Mouse (Mus musculus): Measurements from ENCODE around the gene P4ha2. TPM values are rescaled to one million over a fixed set of nuclear protein-coding genes. Genes with fewer than 3 reads are reported as not detected.
A peak's percentile ranks its signal among the peaks of the same experiment; 100 is the strongest.

Gene P4ha2
- polyA plus RNA-seq, 1 experiment = 16.6 TPM

- no peaks in the 10 kb centered on the region for H3K9me3 ChIP-seq (replicated peaks; ENCODE audit: control insufficient read depth, insufficient read depth, low read length, poor library complexity, severe bottlenecking)
- no peaks in the 10 kb centered on the region for H3K4me1 ChIP-seq (ENCODE audit: control insufficient read depth, insufficient read depth, low read length)
- H3K27ac ChIP-seq (ENCODE audit: insufficient read depth, low read length) = no peak overlapping the region
Measured at GRCm38 (mm10) chr11:54093000-54093399, 6.9 kb upstream of the P4ha2 start.

GRCm38 (mm10) chr11:54100692-54101591 lies 1.0 kb downstream of the P4ha2 start:
- no peaks in the 10 kb centered on the region for H3K9me3 ChIP-seq (replicated peaks; ENCODE audit: control insufficient read depth, insufficient read depth, low read length, poor library complexity, severe bottlenecking)
- H3K4me3 ChIP-seq (ENCODE audit: low read depth, low read length) = peak overlapping the region; percentile 73
- no peaks in the 10 kb centered on the region for H3K36me3 ChIP-seq (ENCODE audit: control insufficient read depth, insufficient read depth, low read length, poor library complexity, severe bottlenecking)
- TF ChIP-seq CTCF (IDR thresholded peaks at IDR 0.05; ENCODE audit: low read depth, low read length) = no peak
- no peak for TF ChIP-seq POLR2A (IDR thresholded peaks at IDR 0.05; ENCODE audit: insufficient read depth, low read length)
- no peak for TF ChIP-seq EP300 (IDR thresholded peaks at IDR 0.05; ENCODE audit: insufficient read depth, low read depth, low read length)
- H3K4me1 ChIP-seq (ENCODE audit: control insufficient read depth, insufficient read depth, low read length) = no peaks in the 10 kb centered on the region
- H3K9ac ChIP-seq (ENCODE audit: low read depth, poor library complexity, severe bottlenecking) = peak overlapping the region; percentile 85
- H3K27ac ChIP-seq (ENCODE audit: insufficient read depth, low read length) = no peak overlapping the region
- H3K27me3 ChIP-seq (ENCODE audit: control insufficient read depth, insufficient read depth, low read length, poor library complexity, severe bottlenecking) = peaks cover 6% of the 10 kb centered on the region

More at GRCm38 (mm10) chr11:54093000-54093399, 6.9 kb upstream of the P4ha2 start:
- Histone ChIP-seq H3K27me3 (ENCODE audit: control insufficient read depth, insufficient read depth, low read length, poor library complexity, severe bottlenecking) (no peaks in the 10 kb centered on the region), H3K36me3 (ENCODE audit: control insufficient read depth, insufficient read depth, low read length, poor library complexity, severe bottlenecking) (no peaks in the 10 kb centered on the region), H3K4me3 (ENCODE audit: low read depth, low read length) (no peak overlapping the region), H3K9ac (ENCODE audit: low read depth, poor library complexity, severe bottlenecking) (no peak overlapping the region)
- TF ChIP-seq EP300 (IDR thresholded peaks at IDR 0.05; ENCODE audit: insufficient read depth, low read depth, low read length) = no peak
- peak; percentile 78 for TF ChIP-seq CTCF (IDR thresholded peaks at IDR 0.05; ENCODE audit: low read depth, low read length)

- H3K36me3 ChIP-seq (ENCODE audit: control insufficient read depth, insufficient read depth, low read length, poor library complexity, severe bottlenecking) = no peaks in the 10 kb centered on the region
- no peak for TF ChIP-seq CTCF (IDR thresholded peaks at IDR 0.05; ENCODE audit: low read depth, low read length)
- TF ChIP-seq EP300 (IDR thresholded peaks at IDR 0.05; ENCODE audit: insufficient read depth, low read depth, low read length) = no peak
- TF ChIP-seq POLR2A (IDR thresholded peaks at IDR 0.05; ENCODE audit: insufficient read depth, low read length) = no peak
- H3K9me3 ChIP-seq (replicated peaks; ENCODE audit: control insufficient read depth, insufficient read depth, low read length, poor library complexity, severe bottlenecking) = no peaks in the 10 kb centered on the region
Measured at GRCm38 (mm10) chr11:54101701-54102100, 1.8 kb downstream of the P4ha2 start.

GRCm38 (mm10) chr11:54102706-54103449 lies 3.0 kb downstream of the P4ha2 start:
- Histone ChIP-seq H3K9me3 (replicated peaks; ENCODE audit: control insufficient read depth, insufficient read depth, low read length, poor library complexity, severe bottlenecking) (no peaks in the 10 kb centered on the region), H3K9ac (ENCODE audit: low read depth, poor library complexity, severe bottlenecking) (no peak overlapping the region), H3K27ac (ENCODE audit: insufficient read depth, low read length) (no peak overlapping the region), H3K4me3 (ENCODE audit: low read depth, low read length) (no peak overlapping the region), H3K36me3 (ENCODE audit: control insufficient read depth, insufficient read depth, low read length, poor library complexity, severe bottlenecking) (no peaks in the 10 kb centered on the region), H3K27me3 (ENCODE audit: control insufficient read depth, insufficient read depth, low read length, poor library complexity, severe bottlenecking) (peaks cover 6% of the 10 kb centered on the region), H3K4me1 (ENCODE audit: control insufficient read depth, insufficient read depth, low read length) (no peaks in the 10 kb centered on the region)
- TF ChIP-seq POLR2A (IDR thresholded peaks at IDR 0.05; ENCODE audit: insufficient read depth, low read length) (no peak), CTCF (IDR thresholded peaks at IDR 0.05; ENCODE audit: low read depth, low read length) (no peak), EP300 (IDR thresholded peaks at IDR 0.05; ENCODE audit: insufficient read depth, low read depth, low read length) (no peak)

More at GRCm38 (mm10) chr11:54101701-54102100, 1.8 kb downstream of the P4ha2 start:
- no peak overlapping the region for H3K27ac ChIP-seq (ENCODE audit: insufficient read depth, low read length)
- H3K9ac ChIP-seq (ENCODE audit: low read depth, poor library complexity, severe bottlenecking) = no peak overlapping the region
- H3K4me3 ChIP-seq (ENCODE audit: low read depth, low read length) = peak overlapping the region; percentile 73
- H3K27me3 ChIP-seq (ENCODE audit: control insufficient read depth, insufficient read depth, low read length, poor library complexity, severe bottlenecking) = peaks cover 6% of the 10 kb centered on the region
- H3K4me1 ChIP-seq (ENCODE audit: control insufficient read depth, insufficient read depth, low read length) = no peaks in the 10 kb centered on the region

GRCm38 (mm10) chr11:54105011-54105410 lies 5.1 kb downstream of the P4ha2 start:
- TF ChIP-seq EP300 (IDR thresholded peaks at IDR 0.05; ENCODE audit: insufficient read depth, low read depth, low read length) (no peak), POLR2A (IDR thresholded peaks at IDR 0.05; ENCODE audit: insufficient read depth, low read length) (no peak), CTCF (IDR thresholded peaks at IDR 0.05; ENCODE audit: low read depth, low read length) (no peak)
- H3K36me3 ChIP-seq (ENCODE audit: control insufficient read depth, insufficient read depth, low read length, poor library complexity, severe bottlenecking) = no peaks in the 10 kb centered on the region
- no peaks in the 10 kb centered on the region for H3K9me3 ChIP-seq (replicated peaks; ENCODE audit: control insufficient read depth, insufficient read depth, low read length, poor library complexity, severe bottlenecking)
- no peak overlapping the region for H3K9ac ChIP-seq (ENCODE audit: low read depth, poor library complexity, severe bottlenecking)
- H3K4me1 ChIP-seq (ENCODE audit: control insufficient read depth, insufficient read depth, low read length) = no peaks in the 10 kb centered on the region
- H3K27me3 ChIP-seq (ENCODE audit: control insufficient read depth, insufficient read depth, low read length, poor library complexity, severe bottlenecking) = peaks cover 6% of the 10 kb centered on the region
- H3K27ac ChIP-seq (ENCODE audit: insufficient read depth, low read length) = no peak overlapping the region
- H3K4me3 ChIP-seq (ENCODE audit: low read depth, low read length) = no peak overlapping the region
